Mouse (Mus musculus) heart, postnatal 0 days (tissue): ENCODE data around the gene Cpeb3.

Source experiments
- CTCF ChIP-seq: IDR thresholded peaks from 2 replicates; pipeline ENCODE4 v1.5.1; 2016; ENCODE audit warnings: antibody characterized with exemption, control low read depth, low read depth
- EP300 ChIP-seq: IDR thresholded peaks from 2 replicates; pipeline ENCODE4 v1.6.1; 2016; ENCODE audit warnings: antibody characterized with exemption, low read depth

DNA sequence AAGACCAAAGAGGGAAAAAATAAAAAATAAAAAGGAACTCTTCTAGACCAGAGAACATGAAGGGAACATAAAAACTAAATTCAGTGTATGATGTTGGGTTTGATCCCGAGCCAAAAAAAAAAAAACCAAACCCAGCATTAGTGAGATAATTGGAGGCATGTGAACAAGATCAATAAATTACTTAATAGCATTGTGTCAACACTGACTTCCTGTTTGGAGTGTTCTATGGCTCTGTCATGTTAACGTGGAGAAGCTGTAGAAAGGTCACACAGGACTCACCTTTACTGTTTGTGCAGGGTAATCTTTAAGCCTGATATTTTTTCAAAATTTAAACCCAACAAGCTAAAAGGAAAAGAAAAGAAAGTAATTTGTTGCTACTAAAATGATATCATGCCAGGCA lies 34.3 kb upstream of the Cpeb3 start:
- TF ChIP-seq CTCF (no peak), EP300 (no peak)
